Mouse (Mus musculus): ENCODE measurements at regions not wholly inside any gene's neighbourhood (a gene's known extent, or its start where the extent isn't known, plus 50 kb on each side); places are given as distances from the start of the nearest gene placed in this dataset.
A peak's percentile ranks its signal among the peaks of the same experiment; 100 is the strongest.

DNA sequence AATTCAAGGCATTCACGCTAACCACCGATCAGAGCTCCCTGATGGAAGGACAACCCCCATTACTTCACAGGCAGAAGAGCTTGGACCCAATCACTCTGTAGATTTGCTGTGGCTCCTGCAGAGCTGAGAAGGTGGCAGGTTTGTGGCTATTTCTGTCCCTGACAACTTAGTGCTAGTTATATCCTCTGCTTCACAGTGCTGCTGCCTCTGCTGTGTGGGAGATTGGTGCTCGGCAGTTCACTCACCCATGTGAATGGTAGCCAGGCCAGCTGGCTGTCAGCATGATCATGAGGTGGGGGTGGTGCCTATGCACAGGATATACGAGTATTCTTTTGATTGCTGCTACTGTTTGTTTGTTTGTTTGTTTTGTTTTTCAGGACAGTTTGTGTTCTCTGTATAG, 113.9 kb downstream of the Gm10131 start:
- DNase-seq, result no peak

DNA sequence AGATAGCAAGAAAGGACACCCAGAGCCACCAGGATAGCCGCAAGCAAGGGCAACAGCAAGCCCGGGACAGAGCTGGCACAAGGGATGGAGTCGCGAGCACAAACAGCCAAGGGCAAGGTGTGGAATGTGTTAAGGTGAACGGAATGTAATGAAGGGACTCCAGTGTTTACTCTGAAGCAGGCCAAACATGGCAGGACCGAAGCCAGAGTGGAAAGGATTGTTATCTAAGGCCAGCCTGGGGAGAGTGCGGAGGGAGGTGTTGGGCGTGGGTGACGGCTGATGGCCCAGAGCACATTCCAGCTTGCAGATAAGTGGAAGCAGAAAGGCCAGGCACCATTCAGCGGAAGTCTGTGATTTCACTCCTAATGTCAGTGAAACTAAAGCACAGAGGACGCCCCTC, 118.6 kb downstream of the Gm10131 start:
- peak; percentile 79 for DNase-seq

DNA sequence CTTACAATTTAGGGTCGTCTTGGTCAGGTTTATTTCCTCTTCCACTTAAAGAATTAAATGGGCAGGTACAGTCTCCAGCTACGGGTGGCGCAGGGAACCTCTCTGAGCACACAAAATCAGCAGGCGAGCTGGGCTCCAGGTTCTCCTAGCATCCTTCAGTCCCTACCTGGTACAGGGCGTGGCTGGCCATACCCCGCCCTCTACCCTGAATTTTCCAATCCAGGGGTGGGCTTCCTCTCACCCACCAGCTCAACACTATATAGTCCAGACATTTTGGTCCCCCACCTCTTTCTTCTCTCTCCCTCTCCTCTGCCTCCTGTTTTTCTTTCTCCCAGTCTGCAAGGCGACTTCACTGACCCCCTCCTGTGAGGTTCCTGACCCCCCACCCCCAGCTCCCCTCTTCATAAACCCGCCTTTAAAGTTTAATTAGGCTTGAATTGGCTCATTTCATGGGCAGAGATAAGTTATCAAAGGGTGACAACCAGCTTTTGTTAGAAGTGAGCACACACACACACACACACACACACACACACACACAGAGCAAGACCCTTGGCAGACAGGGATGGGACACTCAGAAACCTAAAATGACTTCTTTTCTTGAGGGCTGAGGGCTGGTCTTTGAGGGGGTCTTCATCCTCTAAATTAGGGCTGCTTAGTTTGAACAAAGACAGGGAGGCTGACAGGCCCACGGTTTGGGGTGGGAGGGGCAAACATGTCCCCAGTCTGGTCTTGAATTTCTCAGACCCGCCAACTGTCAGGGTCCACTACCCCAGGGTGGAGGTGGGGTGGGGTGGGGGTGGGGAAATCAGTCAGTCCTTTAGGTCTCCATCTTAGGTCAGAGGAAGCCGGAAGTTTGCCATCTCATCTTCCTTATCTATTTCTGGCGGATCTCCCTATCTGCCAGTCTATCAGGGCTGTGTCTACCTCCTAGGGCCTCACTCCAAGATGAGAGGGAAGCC, 119.3 kb downstream of the Gm10131 start:
- no peak for DNase-seq

DNA sequence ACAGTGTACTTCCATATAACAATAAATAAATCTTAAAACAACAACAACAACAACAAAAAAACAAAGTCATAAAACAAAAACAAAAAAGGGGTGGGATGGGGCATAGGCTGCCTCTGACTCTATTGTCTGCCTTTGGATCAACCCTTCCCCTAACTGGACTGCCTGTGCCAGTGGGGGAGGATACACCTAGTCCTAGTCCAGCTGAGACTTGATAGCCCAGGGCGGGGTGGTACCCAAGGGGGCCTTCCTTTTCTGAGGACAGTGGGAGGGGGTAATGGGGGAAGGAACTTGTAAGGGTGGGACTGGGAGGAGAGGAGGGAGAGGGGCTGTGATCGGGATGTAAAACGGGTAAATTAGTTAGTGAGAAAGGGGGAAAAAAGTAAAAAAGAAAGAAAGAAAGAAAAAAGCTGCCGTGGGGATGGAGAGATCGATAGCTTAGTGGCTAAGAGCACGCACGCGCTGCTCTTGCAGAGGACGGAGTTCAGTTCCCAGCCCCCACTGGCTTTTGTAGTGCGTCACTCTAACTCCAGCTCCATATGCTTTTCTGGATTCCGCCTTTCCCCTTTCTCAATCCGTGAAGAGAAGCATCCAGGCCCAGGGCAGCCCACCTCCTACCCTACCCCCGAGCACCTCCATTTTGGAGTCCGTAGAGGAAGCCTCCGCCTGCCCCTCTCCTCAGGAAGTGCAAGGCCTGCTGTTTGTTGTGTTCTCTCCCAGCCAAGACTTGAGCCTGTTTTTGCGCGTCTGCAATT, 120.2 kb downstream of the Gm10131 start:
- DNase-seq, result no peak

DNA sequence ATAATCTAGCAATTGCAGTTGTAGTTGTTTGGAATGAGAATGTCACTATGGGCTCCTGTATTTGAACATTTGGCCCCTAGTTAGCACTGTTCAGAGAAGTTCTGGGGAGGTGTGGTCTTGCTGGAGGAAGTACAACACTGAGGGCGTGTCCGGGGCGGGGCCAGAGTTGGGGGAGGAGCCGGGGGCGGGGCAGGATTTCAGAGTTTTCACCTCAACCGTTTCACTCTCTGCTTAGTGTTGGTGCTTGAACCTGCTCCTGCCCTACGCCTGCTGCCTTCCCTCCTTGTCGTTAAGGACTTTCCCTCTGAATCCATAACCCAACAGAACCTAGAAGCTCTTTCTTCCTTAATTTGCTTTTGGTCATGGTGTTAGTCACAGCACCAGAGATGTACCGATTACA, 121.5 kb downstream of the Gm10131 start:
- no peak for DNase-seq

DNA sequence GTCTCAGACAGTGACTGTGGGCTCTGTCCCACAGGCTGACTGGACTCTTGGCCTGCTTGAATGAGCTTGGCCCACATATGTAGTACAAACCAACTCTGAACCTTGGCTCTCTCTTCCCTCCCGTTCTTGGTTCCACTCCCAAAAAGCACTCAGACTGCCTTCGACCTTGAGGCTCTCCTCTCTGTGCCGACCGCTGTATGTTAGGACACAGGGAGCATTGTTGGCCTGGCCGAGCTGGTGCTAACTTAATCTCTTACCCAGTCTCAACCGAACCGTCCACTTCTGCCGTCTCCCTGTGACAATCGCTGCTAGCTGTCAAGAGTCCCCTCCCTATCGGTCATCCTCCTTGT, 123.8 kb downstream of the Gm10131 start:
- peak; percentile 80 for DNase-seq

GRCm38 (mm10) chr8:33987091-33987754, 124.3 kb downstream of the Gm10131 start:
- DNase-seq, result peak; percentile 75

GRCm38 (mm10) chr8:33986657-33987056, 124.9 kb downstream of the Gm10131 start:
- DNase-seq, result peak; percentile 51

DNA sequence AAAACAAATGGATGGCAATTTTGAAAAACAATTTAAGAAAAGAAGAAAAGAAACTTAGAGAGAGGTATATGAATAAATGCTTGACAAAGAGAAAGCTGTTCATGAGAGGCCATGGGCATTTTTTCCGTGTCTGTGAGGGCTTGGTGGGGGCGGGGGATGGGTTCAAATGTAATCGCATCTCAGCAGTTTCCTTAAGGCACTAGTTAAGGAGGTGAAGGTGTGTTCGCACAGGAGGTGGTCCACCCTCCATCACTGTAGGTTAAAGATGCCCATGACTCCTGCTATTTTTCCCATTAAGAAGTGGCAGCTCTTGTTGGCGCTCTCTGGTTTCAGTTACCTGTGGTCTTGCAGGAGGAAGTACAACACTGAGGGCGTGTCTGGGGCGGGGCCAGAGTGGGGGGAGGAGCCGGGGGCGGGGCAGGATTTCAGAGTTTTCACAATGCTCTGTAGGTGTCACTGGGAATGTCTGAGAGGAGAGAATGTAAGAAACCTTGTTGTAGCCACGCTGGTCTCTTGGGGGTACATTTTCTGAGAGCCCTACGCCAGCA, 126.0 kb downstream of the Gm10131 start:
- no peak for DNase-seq

DNA sequence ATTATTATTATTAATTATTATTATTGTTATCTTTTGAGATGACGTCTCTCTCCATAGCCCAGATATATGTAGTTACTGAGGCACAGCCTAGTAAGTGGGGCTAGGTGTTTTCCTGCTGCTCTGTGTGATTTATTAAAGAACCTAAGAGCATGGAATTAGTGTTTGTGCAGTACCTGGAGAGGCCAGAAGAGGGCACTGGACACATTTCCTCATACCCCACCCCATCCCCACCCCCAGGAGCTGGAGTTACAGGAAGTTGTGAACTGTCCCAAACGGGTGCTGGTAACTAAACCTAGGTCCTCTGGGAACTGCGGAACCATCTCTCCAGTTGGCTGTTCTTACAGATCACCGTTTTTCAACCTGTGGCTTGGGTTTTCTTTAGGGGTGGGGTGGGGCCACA, 129.9 kb downstream of the Gm10131 start:
- no peak for DNase-seq

- DNase-seq, result peak; percentile 62
These were observed 130.5 kb downstream of the Gm10131 start for GRCm38 (mm10) chr8:33980999-33981398.
